Mouse (Mus musculus) midbrain, embryonic 14.5 days (tissue): ENCODE results near the gene Suclg2. TPM values are rescaled to one million over a fixed set of nuclear protein-coding genes. Genes with fewer than 3 reads are reported as not detected.

ENCODE experiments used
- ATAC-seq: fragments of 200-750 bp; cut with Nextera tagmentation; 2 replicates; pipeline ENCODE4 v1.8.0; 2017; ENCODE audit warnings: moderate number of reproducible peaks, moderate library complexity; ENCODE audit not compliant: low FRiP score, low TSS enrichment
- DNase-seq: peaks from one replicate; pipeline ENCODE4 v3.0.0-alpha.2; 2015
- H3K27ac ChIP-seq: fragments of 300-500 bp; sonication (generic); replicated peaks from 2 replicates; pipeline ENCODE4 v1.5.1; 2014; ENCODE audit warnings: mild to moderate bottlenecking, low read depth, low read length, moderate library complexity
- H3K27me3 ChIP-seq: fragments of 300-500 bp; sonication (generic); 2 replicates; pipeline ENCODE4 v1.6.1; 2014; ENCODE audit warnings: low read length, control low read depth, mixed read lengths; ENCODE audit not compliant: control insufficient read depth, insufficient read depth
- H3K36me3 ChIP-seq: fragments of 300-500 bp; sonication (generic); 2 replicates; pipeline ENCODE4 v1.6.1; 2014; ENCODE audit warnings: low read length, control low read depth; ENCODE audit not compliant: control insufficient read depth, insufficient read depth
- H3K4me1 ChIP-seq: fragments of 300-500 bp; sonication (generic); 2 replicates; pipeline ENCODE4 v1.6.1; 2014; ENCODE audit warnings: mild to moderate bottlenecking, antibody characterized with exemption, low read length, control low read depth; ENCODE audit not compliant: control insufficient read depth, insufficient read depth
- H3K4me2 ChIP-seq: fragments of 300-500 bp; sonication (generic); 2 replicates; pipeline ENCODE4 v1.6.1; 2014; ENCODE audit warnings: mild to moderate bottlenecking, low read length, moderate library complexity
- H3K4me3 ChIP-seq: fragments of 300-500 bp; sonication (generic); replicated peaks from 2 replicates; pipeline ENCODE4 v1.5.1; 2014; ENCODE audit warnings: low read depth, low read length
- H3K9ac ChIP-seq: fragments of 300-500 bp; sonication (generic); replicated peaks from 2 replicates; pipeline ENCODE4 v1.6.1; 2014; ENCODE audit warnings: mild to moderate bottlenecking, low read length, moderate library complexity
- H3K9me3 ChIP-seq: fragments of 300-500 bp; sonication (generic); 2 replicates; pipeline ENCODE4 v1.6.1; 2016; ENCODE audit warnings: low read length, control low read depth, mixed read lengths; ENCODE audit not compliant: control insufficient read depth
- WGBS: fragments of 180-500 bp; shearing (Covaris S2); extraction: QIAGEN DNeasy Blood & Tissue Kit; methylation state at CpG from one replicate; pipeline ENCODE4 v1.1.7; 2014; 5-methylcytosine and 5-hydroxymethylcytosine counted together
- polyA plus RNA-seq: library from polyadenylated mRNA; unstranded; fragments of >200 nt; fragmentation: Nextera tagmentation; extraction: Ambion mirVana; gene quantifications from 2 replicates; pipeline ENCODE4 v1.2.1, GENCODE M21; 2014

The Suclg2 gene
- polyA plus RNA-seq, 1 experiment from 2014 or later = 15.8 TPM

DNA sequence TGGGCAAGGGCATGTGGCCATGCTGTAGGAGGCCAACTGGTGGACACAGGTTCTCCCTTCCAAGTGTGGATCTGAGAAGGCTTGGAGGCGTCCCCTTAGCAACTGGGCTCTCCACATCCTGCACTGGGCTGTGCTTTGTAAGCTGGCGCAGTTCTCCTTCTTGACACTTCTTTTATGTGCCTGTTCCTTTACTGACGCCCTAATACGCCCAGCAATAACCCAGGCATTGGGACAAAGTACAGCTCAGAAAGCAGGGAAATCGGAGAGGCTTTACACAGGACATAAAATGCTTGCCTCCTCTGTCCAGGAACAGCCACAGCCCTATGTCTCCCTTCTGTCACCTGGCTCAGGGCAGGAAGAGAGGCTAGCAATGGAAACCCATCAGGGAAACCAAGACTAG is 9.5 kb downstream of the Suclg2 start:
- Histone ChIP-seq H3K27me3 (no peaks in the 10 kb centered on the region), H3K4me2 (no peak overlapping the region), H3K36me3 (no peaks in the 10 kb centered on the region), H3K9me3 (no peaks in the 10 kb centered on the region), H3K4me1 (no peaks in the 10 kb centered on the region), H3K9ac (no peak overlapping the region), H3K4me3 (no peak overlapping the region), H3K27ac (no peak overlapping the region)
- DNase-seq (no peak), ATAC-seq (no peak)
- 70% methylated on average over 5 of the region's 5 CpGs for WGBS

DNA sequence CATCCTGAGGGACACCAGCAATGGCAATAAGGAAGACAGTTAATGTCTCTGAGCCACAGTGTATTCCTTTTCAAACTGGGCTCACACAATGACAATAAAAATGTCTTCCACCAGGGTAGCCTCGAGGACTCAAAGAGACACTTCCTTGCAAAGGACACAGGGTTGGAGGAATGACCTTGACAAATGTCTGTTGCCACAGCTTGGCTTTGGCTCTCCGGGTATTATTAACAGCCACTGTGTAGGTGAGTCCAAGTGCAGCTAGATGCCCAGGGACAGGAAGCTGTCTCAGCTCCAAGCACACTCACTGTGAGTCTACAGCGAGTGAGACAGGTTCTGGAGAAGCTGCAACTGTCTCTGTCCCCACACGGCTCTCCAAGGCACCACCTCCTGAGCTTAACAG is 14.0 kb downstream of the Suclg2 start:
- DNase-seq (no peak), ATAC-seq (no peak)
- Histone ChIP-seq H3K27ac (no peak overlapping the region), H3K4me1 (no peaks in the 10 kb centered on the region), H3K4me2 (no peak overlapping the region), H3K36me3 (no peaks in the 10 kb centered on the region), H3K9ac (no peak overlapping the region), H3K9me3 (no peaks in the 10 kb centered on the region), H3K27me3 (no peaks in the 10 kb centered on the region), H3K4me3 (no peak overlapping the region)
- WGBS = 89% methylated on average over 4 of the region's 4 CpGs

DNA sequence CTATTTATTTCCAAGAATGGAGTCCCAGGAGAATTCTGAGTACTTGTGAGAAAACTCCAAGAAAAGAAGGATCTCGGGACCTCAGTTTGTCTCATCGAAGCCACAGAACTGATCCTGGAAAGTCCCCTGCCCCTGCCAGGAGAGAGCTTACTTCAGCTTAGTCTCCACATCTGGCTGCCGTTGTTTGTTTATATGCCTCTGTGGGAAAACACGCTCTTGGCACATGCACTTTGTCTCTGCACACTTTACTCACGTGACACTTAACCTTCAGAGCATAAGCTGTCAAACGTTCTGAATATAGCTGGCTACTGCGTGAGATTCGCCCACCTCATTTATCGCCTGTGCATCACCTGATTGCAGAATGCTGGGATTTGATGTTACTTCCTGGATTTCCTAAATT is 16.4 kb downstream of the Suclg2 start:
- 82% methylated on average over 9 of the region's 9 CpGs for WGBS
- H3K9me3 ChIP-seq = no peaks in the 10 kb centered on the region

DNA sequence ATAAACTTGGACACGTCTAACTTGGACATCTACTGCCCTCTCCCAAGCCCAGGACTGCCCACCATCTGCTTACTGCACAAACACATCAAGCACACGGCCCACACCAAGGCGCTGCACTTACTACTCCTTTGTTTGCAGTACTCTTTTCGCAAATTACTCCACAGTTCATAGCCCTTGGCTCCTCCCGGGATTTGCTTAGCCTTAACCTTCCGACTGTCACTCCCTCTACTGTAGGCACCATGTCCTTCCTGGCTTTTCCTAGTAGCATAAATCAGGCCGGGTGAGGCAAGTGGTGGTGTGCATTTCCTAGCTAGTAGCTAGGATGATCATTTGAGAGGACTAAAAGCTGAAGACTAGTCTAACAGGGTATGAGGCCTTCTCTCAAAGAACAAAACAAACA is 16.8 kb downstream of the Suclg2 start:
- H3K27ac ChIP-seq = no peak overlapping the region
- WGBS = 74% methylated on average over 7 of the region's 7 CpGs

More for the DNA sequence above, 16.4 kb downstream of the Suclg2 start:
- ATAC-seq = no peak
- Histone ChIP-seq H3K9ac (no peak overlapping the region), H3K36me3 (no peaks in the 10 kb centered on the region), H3K4me3 (no peak overlapping the region), H3K27me3 (no peaks in the 10 kb centered on the region), H3K4me1 (0 out of 2 replicates have a peak, but pooled peaks cover 5% of the 10 kb centered on the region), H3K27ac (no peak overlapping the region), H3K4me2 (no peak overlapping the region)
- DNase-seq = no peak

DNA sequence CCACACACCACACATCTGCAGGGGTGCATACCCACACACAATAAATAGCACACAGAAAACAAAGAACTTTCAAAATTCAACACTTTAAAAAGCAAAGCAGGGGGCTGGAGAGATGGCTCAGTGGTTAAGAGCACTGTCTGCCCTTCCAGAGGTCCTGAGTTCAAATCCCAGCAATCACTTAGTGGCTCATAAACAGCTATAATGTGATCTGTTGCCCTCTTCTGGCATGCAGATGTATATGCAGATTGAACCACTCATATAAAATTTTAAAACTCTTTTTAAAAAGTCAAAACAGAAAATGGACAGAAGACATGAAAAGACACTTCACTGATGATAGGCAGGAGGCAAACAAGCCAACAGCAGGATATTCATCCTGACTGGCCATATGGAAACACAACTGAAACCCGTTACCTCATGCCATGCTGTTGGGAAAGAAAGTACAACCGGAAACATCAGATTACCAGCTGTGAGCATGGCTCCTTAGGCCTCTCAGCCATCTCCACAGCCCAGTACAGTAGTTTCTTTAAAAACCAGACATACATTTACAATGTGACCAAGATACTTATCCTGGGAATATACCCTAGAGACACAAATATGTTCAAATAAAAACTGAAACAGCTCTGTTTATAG is 17.5 kb downstream of the Suclg2 start:
- ATAC-seq = no peak

More for the DNA sequence above, 16.8 kb downstream of the Suclg2 start:
- Histone ChIP-seq H3K4me1 (0 out of 2 replicates have a peak, but pooled peaks cover 5% of the 10 kb centered on the region), H3K4me3 (no peak overlapping the region), H3K27me3 (no peaks in the 10 kb centered on the region), H3K9ac (no peak overlapping the region), H3K9me3 (no peaks in the 10 kb centered on the region), H3K4me2 (no peak overlapping the region), H3K36me3 (no peaks in the 10 kb centered on the region)
- no peak for DNase-seq
- no peak for ATAC-seq

DNA sequence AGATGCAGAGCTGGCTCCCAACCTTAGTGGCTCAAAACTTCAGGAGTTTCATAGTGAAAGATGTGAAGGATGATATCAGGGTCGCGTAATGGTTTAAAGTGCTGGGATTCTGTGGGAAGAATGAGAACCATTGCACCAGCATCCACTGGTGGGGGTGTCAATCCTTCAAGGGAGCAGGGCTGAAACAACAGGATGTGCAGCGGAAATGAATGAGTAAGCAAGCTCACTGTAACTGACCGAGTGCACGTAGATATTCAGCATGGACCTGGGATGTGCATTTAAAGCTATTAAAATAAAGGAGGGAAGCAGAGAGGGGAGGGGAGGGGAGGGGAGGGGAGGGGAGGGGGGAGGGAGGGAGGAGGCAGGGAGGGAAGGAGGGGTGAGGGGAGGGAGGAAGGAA is 18.4 kb downstream of the Suclg2 start:
- Histone ChIP-seq H3K27me3 (no peaks in the 10 kb centered on the region), H3K9ac (no peak overlapping the region), H3K4me1 (0 out of 2 replicates have a peak, but pooled peaks cover 5% of the 10 kb centered on the region), H3K4me3 (no peak overlapping the region), H3K36me3 (no peaks in the 10 kb centered on the region), H3K4me2 (no peak overlapping the region), H3K27ac (no peak overlapping the region), H3K9me3 (no peaks in the 10 kb centered on the region)
- no peak for ATAC-seq
- 93% methylated on average over 5 of the region's 5 CpGs for whole genome bisulfite sequencing
- DNase-seq = no peak

More for the DNA sequence above, 17.5 kb downstream of the Suclg2 start:
- Histone ChIP-seq H3K4me3 (no peak overlapping the region), H3K27ac (no peak overlapping the region), H3K4me1 (0 out of 2 replicates have a peak, but pooled peaks cover 5% of the 10 kb centered on the region), H3K9ac (no peak overlapping the region), H3K36me3 (no peaks in the 10 kb centered on the region), H3K27me3 (no peaks in the 10 kb centered on the region), H3K4me2 (no peak overlapping the region), H3K9me3 (no peaks in the 10 kb centered on the region)
- no peak for DNase-seq
- 85% methylated on average over 2 of the region's 2 CpGs for WGBS

DNA sequence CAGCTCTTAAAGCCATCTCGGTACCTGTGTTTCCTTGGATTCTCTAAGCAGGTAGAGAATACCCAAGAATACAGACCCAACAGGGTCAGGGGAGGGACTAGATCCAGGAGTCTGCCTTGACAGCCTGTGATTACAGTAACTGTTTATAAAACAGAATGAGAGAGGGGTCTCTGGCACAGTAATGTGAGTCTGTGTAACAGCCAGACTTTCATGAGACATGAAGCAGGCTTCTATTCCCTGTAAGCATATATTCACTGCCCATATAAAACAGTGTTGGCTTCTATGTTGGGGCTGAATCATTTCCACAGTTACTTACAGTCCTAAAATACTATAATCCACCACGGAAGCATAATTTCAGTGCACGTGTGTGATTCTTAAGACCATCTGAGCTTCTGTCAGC is 19.3 kb downstream of the Suclg2 start:
- Histone ChIP-seq H3K9ac (no peak overlapping the region), H3K4me2 (no peak overlapping the region), H3K27ac (no peak overlapping the region), H3K4me3 (no peak overlapping the region), H3K27me3 (no peaks in the 10 kb centered on the region), H3K36me3 (no peaks in the 10 kb centered on the region), H3K9me3 (no peaks in the 10 kb centered on the region), H3K4me1 (0 out of 2 replicates have a peak, but pooled peaks cover 5% of the 10 kb centered on the region)
- DNase-seq (no peak), ATAC-seq (no peak)
- 80% methylated on average over 3 of the region's 3 CpGs for WGBS

DNA sequence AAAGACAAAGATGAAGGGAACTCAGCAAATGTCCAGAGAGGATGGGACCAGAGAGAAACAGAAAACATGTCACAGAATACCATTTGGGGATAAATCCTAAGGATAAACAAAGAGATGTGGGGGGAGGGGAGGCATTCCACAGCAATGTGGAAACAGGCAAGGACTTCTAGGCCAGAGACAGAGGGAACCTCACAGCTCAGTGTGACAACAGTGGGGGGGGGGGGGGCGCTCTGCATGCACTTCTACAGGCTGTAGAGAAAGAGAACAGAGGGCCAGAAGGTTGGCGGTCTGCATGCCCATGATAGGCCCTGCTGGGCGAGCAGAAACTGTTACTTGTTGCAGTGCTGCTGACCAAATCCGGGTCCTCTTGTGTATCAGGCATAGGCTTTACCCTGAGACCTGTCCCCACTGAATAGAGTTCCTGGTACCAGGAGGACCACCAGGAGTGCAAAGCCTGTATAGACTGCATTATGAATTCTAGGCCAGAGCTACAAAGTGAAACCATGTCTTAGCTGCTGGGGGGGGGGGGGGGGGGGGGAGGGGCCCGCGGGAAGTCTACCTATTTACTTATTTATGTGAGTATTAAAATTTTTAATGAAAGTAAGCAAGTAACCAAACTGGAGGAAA is 20.0 kb downstream of the Suclg2 start:
- no peaks in the 10 kb centered on the region for H3K27me3 ChIP-seq
- no peak overlapping the region for H3K27ac ChIP-seq
- H3K4me3 ChIP-seq = no peak overlapping the region
- ATAC-seq (no peak), DNase-seq (peak; percentile 44)
- H3K4me1 ChIP-seq = 0 out of 2 replicates have a peak, but pooled peaks cover 5% of the 10 kb centered on the region
- 27% methylated on average over 5 of the region's 6 CpGs for WGBS
- H3K9ac ChIP-seq = no peak overlapping the region
- no peaks in the 10 kb centered on the region for H3K9me3 ChIP-seq
- H3K36me3 ChIP-seq = no peaks in the 10 kb centered on the region
- H3K4me2 ChIP-seq = no peak overlapping the region

DNA sequence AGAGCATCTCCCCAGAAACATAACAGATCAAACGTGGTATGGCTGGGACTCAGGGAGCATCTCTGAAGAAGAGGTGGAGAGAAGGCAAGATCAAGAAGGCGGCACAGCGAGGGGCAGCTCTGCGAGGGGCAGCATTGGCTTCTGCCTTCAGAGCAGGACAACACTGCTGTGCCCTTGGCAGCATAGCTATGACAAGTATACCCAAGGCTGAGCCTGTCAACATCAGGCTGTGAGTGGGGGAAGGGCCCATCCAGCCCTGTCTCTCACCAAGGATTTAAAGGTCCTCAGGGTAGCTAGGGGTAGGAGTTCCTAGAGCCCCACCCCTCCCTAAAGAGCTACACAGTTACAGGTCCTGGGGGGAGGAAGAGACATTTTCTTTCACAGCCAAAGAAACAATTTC is 23.7 kb downstream of the Suclg2 start:
- Histone ChIP-seq H3K36me3 (no peaks in the 10 kb centered on the region), H3K9me3 (no peaks in the 10 kb centered on the region), H3K4me3 (no peak overlapping the region), H3K27ac (no peak overlapping the region), H3K4me2 (no peak overlapping the region), H3K27me3 (no peaks in the 10 kb centered on the region), H3K4me1 (0 out of 2 replicates have a peak, but pooled peaks cover 5% of the 10 kb centered on the region), H3K9ac (no peak overlapping the region)
- DNase-seq (no peak), ATAC-seq (no peak)
- 75% methylated on average over 4 of the region's 4 CpGs for WGBS
